Mouse (Mus musculus) small intestine, adult 2 months (tissue): Measurements from ENCODE around the gene Cacna2d3. TPM values are rescaled to one million over a fixed set of nuclear protein-coding genes. Genes with fewer than 3 reads are reported as not detected.
A peak's percentile ranks its signal among the peaks of the same experiment; 100 is the strongest.

Experiments used
- H3K27ac ChIP-seq: fragments of 200-500 bp; 2 replicates; pipeline ENCODE4 v1.5.1; 2012; ENCODE audit warnings: low read depth, low read length, control low read depth, inconsistent platforms; ENCODE audit not compliant: insufficient read depth
- H3K27me3 ChIP-seq: fragments of 200-500 bp; 2 replicates; pipeline ENCODE4 v1.6.1; 2012; ENCODE audit warnings: mild to moderate bottlenecking, moderate library complexity, low read length, inconsistent platforms; ENCODE audit not compliant: control insufficient read depth, insufficient read depth
- H3K36me3 ChIP-seq: fragments of 200-500 bp; 2 replicates; pipeline ENCODE4 v1.6.1; 2012; ENCODE audit warnings: mild to moderate bottlenecking, low read length, control low read depth, inconsistent platforms; ENCODE audit not compliant: control insufficient read depth, insufficient read depth
- H3K4me1 ChIP-seq: fragments of 200-500 bp; 2 replicates; pipeline ENCODE4 v1.6.1; 2012; ENCODE audit warnings: low read length, inconsistent platforms, mixed read lengths; ENCODE audit not compliant: control insufficient read depth, insufficient read depth, insufficient read length
- H3K4me3 ChIP-seq: fragments of 200-500 bp; 2 replicates; pipeline ENCODE4 v1.5.1; 2012; ENCODE audit warnings: low read depth, mild to moderate bottlenecking, control low read depth, inconsistent platforms, low read length, moderate library complexity
- CTCF ChIP-seq: fragments of 200-500 bp; IDR thresholded peaks from 2 replicates; pipeline ENCODE4 v1.5.1; 2012; ENCODE audit warnings: low read depth, mild to moderate bottlenecking, control low read depth, inconsistent platforms, low read length, moderate library complexity, mixed read lengths; ENCODE audit not compliant: insufficient replicate concordance, insufficient read length; ENCODE audit errors: extremely low read depth
- POLR2A ChIP-seq: fragments of 200-500 bp; IDR thresholded peaks from 2 replicates; pipeline ENCODE4 v1.6.1; 2012; ENCODE audit warnings: low read depth, mild to moderate bottlenecking, control low read depth, inconsistent platforms, low read length, moderate library complexity
- WGBS: fragments of 180-500 bp; shearing (Covaris S2); methylation state at CpG from one replicate; pipeline ENCODE4 v1.1.7; 2018; 5-methylcytosine and 5-hydroxymethylcytosine counted together
- polyA plus RNA-seq: library from polyadenylated mRNA; depleted of rRNA; stranded (reverse); fragments of >200 nt; gene quantifications from 2 replicates; pipeline ENCODE4 v1.2.3, GENCODE M21; 2012

Gene Cacna2d3
- polyA plus RNA-seq, 1 experiment = 0.27 TPM

DNA sequence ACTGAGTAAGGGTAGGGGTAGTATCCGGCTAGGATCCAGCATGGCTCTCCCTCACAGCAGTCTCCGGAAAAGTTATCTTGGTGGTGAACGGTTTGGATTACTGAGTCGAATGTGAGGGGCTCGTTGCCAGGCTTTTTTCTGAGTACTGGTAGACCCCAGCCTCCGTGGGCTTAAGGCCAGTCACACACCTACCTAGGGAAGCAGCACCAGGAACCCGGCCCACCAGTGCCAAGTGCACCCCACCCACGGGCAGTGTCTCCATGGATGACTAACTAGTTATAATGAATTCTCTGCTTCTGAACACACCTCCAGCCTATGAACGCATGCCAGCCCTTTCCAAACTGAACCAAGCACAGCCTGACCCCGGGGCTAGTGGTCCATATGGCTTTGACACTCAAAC lies 1.6 kb upstream of the Cacna2d3 start:
- Histone ChIP-seq H3K4me3 (no peak overlapping the region), H3K36me3 (no peaks in the 10 kb centered on the region), H3K27me3 (peaks cover 27% of the 10 kb centered on the region), H3K4me1 (peaks cover 3% of the 10 kb centered on the region; the same call in 1 of the 2 replicates), H3K27ac (no peak overlapping the region)
- no peak for TF ChIP-seq POLR2A
- no peak for TF ChIP-seq CTCF
- 9% methylated on average over 10 of the region's 10 CpGs for WGBS

DNA sequence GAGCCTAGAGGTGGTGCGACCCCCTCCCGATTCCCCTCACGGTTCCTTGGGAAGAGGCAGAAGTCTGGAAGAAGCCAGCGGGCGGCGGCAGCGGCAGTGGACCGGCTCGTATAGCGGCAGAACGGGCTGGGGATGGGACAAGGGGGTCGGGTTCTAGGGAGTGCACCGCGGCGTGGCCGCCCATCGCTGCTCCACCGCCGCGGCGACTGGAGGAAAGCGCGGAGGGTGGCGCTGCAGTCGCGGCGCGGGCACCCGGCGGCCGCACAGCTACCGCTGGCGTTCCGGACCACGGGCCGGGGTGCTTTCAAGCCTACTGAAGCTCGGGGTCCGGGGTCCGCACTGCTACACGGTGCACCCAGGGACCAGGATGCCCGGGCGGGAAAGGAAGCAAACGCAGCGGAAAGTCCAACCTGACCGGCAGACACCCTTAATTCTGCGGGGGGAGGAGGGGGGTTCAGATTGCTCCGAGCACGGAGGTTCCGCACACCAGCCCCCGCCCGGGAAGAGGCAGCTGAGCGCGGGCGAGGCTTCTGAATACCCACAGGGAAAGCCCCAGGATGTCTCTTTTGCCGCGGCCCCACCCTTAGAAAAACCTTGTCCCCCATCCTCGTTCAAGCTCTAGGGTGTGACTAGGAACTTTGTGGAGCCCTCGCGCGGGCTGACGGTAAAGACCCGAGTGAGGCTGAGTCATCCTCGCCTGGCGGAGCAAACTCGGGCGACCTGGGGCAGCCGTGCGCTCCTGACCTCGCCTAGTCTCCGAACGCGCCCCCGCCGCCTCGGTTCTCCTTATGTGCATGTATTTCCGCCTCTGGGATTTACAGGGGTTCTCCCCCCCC lies 940 bp upstream of the Cacna2d3 start:
- no peak for TF ChIP-seq CTCF
- TF ChIP-seq POLR2A = no peak
- WGBS = 2% methylated on average over 76 of the region's 76 CpGs
- H3K27me3 ChIP-seq = peaks cover 27% of the 10 kb centered on the region

DNA sequence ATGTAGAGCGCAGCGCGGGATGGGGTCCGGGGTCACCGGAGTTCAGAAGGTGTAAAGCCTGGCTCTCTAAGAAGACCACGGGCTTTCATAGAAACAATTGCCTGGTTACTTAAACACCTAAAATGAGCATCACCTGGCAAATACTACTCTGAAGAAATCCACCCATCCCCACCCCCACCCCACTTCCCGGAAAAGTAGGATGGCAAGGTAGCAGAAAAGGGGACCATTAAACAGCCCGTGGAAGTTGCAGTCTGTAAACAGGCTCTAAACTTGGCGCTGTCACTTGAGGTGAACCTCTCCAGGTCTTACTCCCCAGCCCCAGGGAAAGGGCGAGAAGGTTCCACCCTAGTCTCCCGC lies 555 bp downstream of the Cacna2d3 start:
- H3K27me3 ChIP-seq = peaks cover 27% of the 10 kb centered on the region
- 2% methylated on average over 11 of the region's 11 CpGs for WGBS
- H3K4me3 ChIP-seq = peak overlapping the region; percentile 39
- peaks cover 3% of the 10 kb centered on the region; the same call in 1 of the 2 replicates for H3K4me1 ChIP-seq
- no peak overlapping the region for H3K27ac ChIP-seq
- TF ChIP-seq CTCF (no peak), POLR2A (no peak)
- no peaks in the 10 kb centered on the region for H3K36me3 ChIP-seq

More for the DNA sequence above, 940 bp upstream of the Cacna2d3 start:
- Histone ChIP-seq H3K4me3 (peak overlapping the region; percentile 59), H3K27ac (no peak overlapping the region), H3K4me1 (peaks cover 3% of the 10 kb centered on the region; the same call in 1 of the 2 replicates), H3K36me3 (no peaks in the 10 kb centered on the region)

- peaks cover 3% of the 10 kb centered on the region; the same call in 1 of the 2 replicates for H3K4me1 ChIP-seq
- peaks cover 27% of the 10 kb centered on the region for H3K27me3 ChIP-seq
- no peak overlapping the region for H3K4me3 ChIP-seq
- 5% methylated on average over 17 of the region's 17 CpGs for WGBS
- H3K27ac ChIP-seq = no peak overlapping the region
- no peaks in the 10 kb centered on the region for H3K36me3 ChIP-seq
- TF ChIP-seq POLR2A (no peak), CTCF (no peak)
These were observed 1.2 kb downstream of the Cacna2d3 start for GRCm38 (mm10) chr14:29720334-29720911.

- H3K4me1 ChIP-seq = no peaks in the 10 kb centered on the region
- no peak overlapping the region for H3K27ac ChIP-seq
- no peak for TF ChIP-seq CTCF
- no peak for TF ChIP-seq POLR2A
- H3K27me3 ChIP-seq = no peaks in the 10 kb centered on the region
- no peak overlapping the region for H3K4me3 ChIP-seq
- WGBS = 68% methylated on average over 3 of the region's 3 CpGs
- no peaks in the 10 kb centered on the region for H3K36me3 ChIP-seq
These were observed 9.0 kb downstream of the Cacna2d3 start for GRCm38 (mm10) chr14:29712621-29713020.

- Histone ChIP-seq H3K27me3 (no peaks in the 10 kb centered on the region), H3K4me3 (no peak overlapping the region), H3K27ac (no peak overlapping the region), H3K4me1 (no peaks in the 10 kb centered on the region), H3K36me3 (no peaks in the 10 kb centered on the region)
- 41% methylated on average over 18 of the region's 18 CpGs for WGBS
- TF ChIP-seq POLR2A (no peak), CTCF (no peak)
These were observed 13.9 kb downstream of the Cacna2d3 start for GRCm38 (mm10) chr14:29707561-29708335.
